Mouse (Mus musculus): ENCODE measurements around the gene Klhl4. TPM values are rescaled to one million over a fixed set of nuclear protein-coding genes. Genes with fewer than 3 reads are reported as not detected.

The Klhl4 gene
- polyA plus RNA-seq (2012; fragmentation: generic; extraction: Trizol) = not detected

DNA sequence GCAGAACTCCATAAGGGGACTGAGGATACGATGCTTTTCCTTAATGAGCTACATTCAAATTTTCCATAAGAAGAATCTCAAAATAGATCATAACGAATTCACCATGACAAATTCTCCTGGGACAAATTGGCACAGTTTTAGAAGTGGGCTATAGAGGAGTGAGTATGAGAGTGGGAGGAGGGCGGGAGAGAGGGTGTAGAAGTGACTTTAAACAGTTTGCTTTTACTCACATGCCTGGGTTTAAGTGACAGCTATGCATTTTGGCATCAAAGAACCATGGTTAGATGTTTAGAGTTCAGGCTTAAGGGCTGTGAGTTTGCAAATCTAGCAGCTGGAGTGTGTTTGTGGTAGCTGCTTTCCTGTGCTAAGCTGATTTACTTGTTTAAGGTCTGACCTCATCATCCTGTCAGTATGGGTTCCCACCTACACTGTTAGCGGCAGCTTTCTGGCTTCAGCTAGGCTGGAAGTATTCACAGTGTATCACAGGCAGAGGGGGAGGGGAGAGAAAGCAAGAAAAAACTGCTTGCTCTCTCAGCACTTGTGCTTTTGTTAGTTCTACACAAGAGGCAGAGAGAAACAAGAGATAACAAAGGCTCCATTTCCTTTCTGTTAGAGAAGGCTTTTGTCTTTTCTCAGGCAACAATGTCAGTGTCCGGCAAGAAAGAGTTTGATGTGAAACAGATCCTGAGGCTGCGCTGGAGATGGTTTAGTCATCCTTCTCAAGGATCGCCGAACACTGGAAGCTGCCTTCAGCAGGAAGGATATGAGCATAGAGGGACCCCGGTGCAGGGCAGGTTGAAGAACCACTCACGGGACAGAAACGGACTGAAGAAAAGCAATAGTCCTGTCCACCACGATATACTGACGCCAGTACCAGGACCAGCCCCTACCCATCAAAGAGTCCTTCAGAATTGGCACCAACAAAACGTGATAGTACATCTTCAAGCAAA lies at the start of gene Klhl4:
Gene Klhl4 (plus strand): TSS at position 552 of the 950 bp plus-strand sequence.
- H3K4me2 ChIP-seq (ENCODE audit: low read depth) = no peak within 1 kb of the TSS
- H3K36me3 ChIP-seq (ENCODE audit: control insufficient read depth, insufficient read depth) = no peaks in the 10 kb centered on the region
- no peak within 1 kb of the TSS for H3K4me3 ChIP-seq
- TF ChIP-seq REST (IDR thresholded peaks at IDR 0.05; ENCODE audit: insufficient read depth, insufficient read length) (no peak), TCF12 (IDR thresholded peaks at IDR 0.05; ENCODE audit: insufficient read depth, poor library complexity, severe bottlenecking) (no peak), USF1 (IDR thresholded peaks at IDR 0.05; ENCODE audit: low read depth) (no peak), CEBPB (IDR thresholded peaks at IDR 0.05; ENCODE audit: insufficient read depth, poor library complexity, severe bottlenecking) (no peak), POLR2AphosphoS2 (IDR thresholded peaks at IDR 0.05; ENCODE audit: insufficient read length, low read depth) (no peak), E2F4 (IDR thresholded peaks at IDR 0.05; ENCODE audit: insufficient read depth) (no peak), SRF (IDR thresholded peaks at IDR 0.05; ENCODE audit: control insufficient read depth, insufficient read length, low read depth) (no peak), MYOG (IDR thresholded peaks at IDR 0.05; ENCODE audit: control insufficient read depth in 1 of 3, insufficient read depth in 1 of 3, insufficient read length in 2 of 3, low read depth in 2 of 3) (no peak), MAX (IDR thresholded peaks at IDR 0.05; ENCODE audit: low read depth) (no peak), POLR2A (IDR thresholded peaks at IDR 0.05; ENCODE audit: insufficient read length, low read depth) (no peak), TCF3 (IDR thresholded peaks at IDR 0.05; ENCODE audit: insufficient read length, low read depth) (no peak), MYOD1 (IDR thresholded peaks at IDR 0.05; ENCODE audit: control insufficient read depth in 1 of 3, insufficient read length in 2 of 3, low read depth in 2 of 3) (no peak)
- no peaks in the 10 kb centered on the region for H3K79me2 ChIP-seq (ENCODE audit: control insufficient read depth, insufficient read depth)
- H3ac ChIP-seq (ENCODE audit: control insufficient read depth, insufficient read length) = no peak within 1 kb of the TSS
- H3K27me3 ChIP-seq (ENCODE audit: control insufficient read depth, insufficient read depth, insufficient read length) = no peaks in the 10 kb centered on the region

DNA sequence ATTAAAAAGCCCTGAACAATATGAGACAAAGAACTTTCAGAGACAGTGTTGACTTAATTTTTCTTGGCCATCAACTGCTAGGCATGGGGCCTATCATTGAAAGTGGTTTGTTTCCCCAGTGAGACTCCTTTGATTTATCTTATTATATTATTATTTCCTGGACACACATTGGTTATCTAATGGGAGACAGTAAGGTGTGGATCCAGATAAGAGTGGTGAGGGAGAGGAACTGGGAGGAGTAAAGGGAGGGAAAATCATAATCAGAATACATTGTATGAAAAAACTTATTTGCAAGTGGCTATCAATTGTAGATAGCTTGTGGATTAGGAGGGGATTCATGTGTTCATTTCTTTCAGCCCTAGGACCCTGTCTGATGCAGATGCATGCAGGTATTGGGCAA lies 10.0 kb downstream of the Klhl4 start:
- H3ac ChIP-seq (ENCODE audit: control insufficient read depth, insufficient read length) = no peak overlapping the region
- H3K79me2 ChIP-seq (ENCODE audit: control insufficient read depth, insufficient read depth) = no peaks in the 10 kb centered on the region
- no peak overlapping the region for H3K4me2 ChIP-seq (ENCODE audit: low read depth)
- H3K4me3 ChIP-seq = no peak overlapping the region
- no peaks in the 10 kb centered on the region for H3K36me3 ChIP-seq (ENCODE audit: control insufficient read depth, insufficient read depth)
- H3K27me3 ChIP-seq (ENCODE audit: control insufficient read depth, insufficient read depth, insufficient read length) = no peaks in the 10 kb centered on the region
- no peak for TF ChIP-seq TCF12 (IDR thresholded peaks at IDR 0.05; ENCODE audit: insufficient read depth, poor library complexity, severe bottlenecking)
- no peak for TF ChIP-seq USF1 (IDR thresholded peaks at IDR 0.05; ENCODE audit: low read depth)
- TF ChIP-seq REST (IDR thresholded peaks at IDR 0.05; ENCODE audit: insufficient read depth, insufficient read length) = no peak
- TF ChIP-seq MAX (IDR thresholded peaks at IDR 0.05; ENCODE audit: low read depth) = no peak
- no peak for TF ChIP-seq MYOG (IDR thresholded peaks at IDR 0.05; ENCODE audit: control insufficient read depth in 1 of 3, insufficient read depth in 1 of 3, insufficient read length in 2 of 3, low read depth in 2 of 3)
- TF ChIP-seq SRF (IDR thresholded peaks at IDR 0.05; ENCODE audit: control insufficient read depth, insufficient read length, low read depth) = no peak
- no peak for TF ChIP-seq MYOD1 (IDR thresholded peaks at IDR 0.05; ENCODE audit: control insufficient read depth in 1 of 3, insufficient read length in 2 of 3, low read depth in 2 of 3)
- TF ChIP-seq E2F4 (IDR thresholded peaks at IDR 0.05; ENCODE audit: insufficient read depth) = no peak
- no peak for TF ChIP-seq POLR2A (IDR thresholded peaks at IDR 0.05; ENCODE audit: insufficient read length, low read depth)
- TF ChIP-seq CEBPB (IDR thresholded peaks at IDR 0.05; ENCODE audit: insufficient read depth, poor library complexity, severe bottlenecking) = no peak
- no peak for TF ChIP-seq POLR2AphosphoS2 (IDR thresholded peaks at IDR 0.05; ENCODE audit: insufficient read length, low read depth)

DNA sequence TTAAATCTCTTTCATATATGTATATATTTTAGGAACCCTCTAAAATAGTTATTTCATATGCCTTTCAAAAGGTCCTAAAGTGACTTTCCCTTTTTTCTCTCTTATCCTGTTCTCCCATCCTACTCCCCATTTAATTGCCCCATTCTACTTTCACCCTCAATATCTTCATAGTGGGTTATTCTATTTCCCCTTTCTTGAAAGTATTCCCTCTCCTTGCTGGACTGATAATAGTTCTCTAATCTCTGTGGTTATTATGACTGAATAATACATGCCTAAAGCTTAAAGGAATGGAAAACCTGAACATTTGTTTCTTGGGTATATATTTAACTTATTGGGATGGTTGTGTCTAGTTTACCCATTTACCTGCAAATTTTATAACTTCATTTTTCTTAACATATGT lies 12.6 kb downstream of the Klhl4 start:
- H3K4me2 ChIP-seq (ENCODE audit: low read depth) = no peak overlapping the region
- no peaks in the 10 kb centered on the region for H3K79me2 ChIP-seq (ENCODE audit: control insufficient read depth, insufficient read depth)
- H3K36me3 ChIP-seq (ENCODE audit: control insufficient read depth, insufficient read depth) = no peaks in the 10 kb centered on the region
- H3ac ChIP-seq (ENCODE audit: control insufficient read depth, insufficient read length) = no peak overlapping the region
- TF ChIP-seq TCF3 (IDR thresholded peaks at IDR 0.05; ENCODE audit: insufficient read length, low read depth) (no peak), MAX (IDR thresholded peaks at IDR 0.05; ENCODE audit: low read depth) (no peak), REST (IDR thresholded peaks at IDR 0.05; ENCODE audit: insufficient read depth, insufficient read length) (no peak), MYOG (IDR thresholded peaks at IDR 0.05; ENCODE audit: control insufficient read depth in 1 of 3, insufficient read depth in 1 of 3, insufficient read length in 2 of 3, low read depth in 2 of 3) (no peak), CEBPB (IDR thresholded peaks at IDR 0.05; ENCODE audit: insufficient read depth, poor library complexity, severe bottlenecking) (no peak), USF1 (IDR thresholded peaks at IDR 0.05; ENCODE audit: low read depth) (no peak), SRF (IDR thresholded peaks at IDR 0.05; ENCODE audit: control insufficient read depth, insufficient read length, low read depth) (no peak), E2F4 (IDR thresholded peaks at IDR 0.05; ENCODE audit: insufficient read depth) (no peak)
- no peaks in the 10 kb centered on the region for H3K27me3 ChIP-seq (ENCODE audit: control insufficient read depth, insufficient read depth, insufficient read length)
- H3K4me3 ChIP-seq = no peak overlapping the region

DNA sequence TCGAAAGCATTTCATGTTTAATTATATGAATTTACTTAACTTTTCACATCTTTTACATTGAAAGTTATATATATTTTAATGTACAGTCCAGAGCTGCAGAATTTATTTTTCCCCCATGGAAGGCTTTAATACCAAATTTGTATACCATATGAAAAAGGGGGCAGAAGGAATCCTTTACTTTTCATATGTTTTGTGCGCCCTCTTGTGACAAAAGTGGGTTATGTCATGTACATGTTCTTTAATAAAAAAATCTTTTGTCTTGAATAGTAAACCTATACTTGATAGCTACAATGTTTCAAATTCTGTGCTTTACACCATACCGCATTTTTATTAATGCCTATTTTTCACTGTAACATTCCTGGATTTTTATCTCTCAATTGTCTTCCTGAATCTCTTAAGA lies 84.0 kb downstream of the Klhl4 start:
- no peaks in the 10 kb centered on the region for H3K36me3 ChIP-seq (ENCODE audit: control insufficient read depth, insufficient read depth)
- TF ChIP-seq CEBPB (IDR thresholded peaks at IDR 0.05; ENCODE audit: insufficient read depth, poor library complexity, severe bottlenecking) (no peak), SRF (IDR thresholded peaks at IDR 0.05; ENCODE audit: control insufficient read depth, insufficient read length, low read depth) (no peak), POLR2A (IDR thresholded peaks at IDR 0.05; ENCODE audit: insufficient read length, low read depth) (no peak)
- no peak overlapping the region for H3K4me2 ChIP-seq (ENCODE audit: low read depth)
- H3K79me2 ChIP-seq (ENCODE audit: control insufficient read depth, insufficient read depth) = no peaks in the 10 kb centered on the region
- H3K27me3 ChIP-seq (ENCODE audit: control insufficient read depth, insufficient read depth, insufficient read length) = no peaks in the 10 kb centered on the region
- H3ac ChIP-seq (ENCODE audit: control insufficient read depth, insufficient read length) = no peak overlapping the region
- H3K4me3 ChIP-seq = no peak overlapping the region

All from myocyte (in vitro differentiated cells).